Mouse (Mus musculus): ENCODE data around the gene Wdr46.
A peak's percentile ranks its signal among the peaks of the same experiment; 100 is the strongest.
"Not testable (repeated sequence)": the region's sequence is repeated elsewhere in the genome, so short reads cannot be mapped to it uniquely, and the experiment has no call there.

Gene Wdr46

GRCm38 (mm10) chr17:33952015-33952414 is 11.6 kb downstream of the Wdr46 start:
- DNase-seq (ENCODE audit: low read depth, low spot score) = not testable (repeated sequence)

- no peak for DNase-seq (ENCODE audit: low read depth, low spot score)
Observed at GRCm38 (mm10) chr17:33952879-33953278, 12.4 kb downstream of the Wdr46 start.

GRCm38 (mm10) chr17:33953310-33953709 is 12.8 kb downstream of the Wdr46 start:
- no peak for DNase-seq (ENCODE audit: low read depth, low spot score)

GRCm38 (mm10) chr17:33953961-33954565 is 13.6 kb downstream of the Wdr46 start:
- DNase-seq (ENCODE audit: low read depth, low spot score) = no peak

GRCm38 (mm10) chr17:33954646-33955554 is 14.4 kb downstream of the Wdr46 start:
- no peak for DNase-seq (ENCODE audit: low read depth, low spot score)

- DNase-seq (ENCODE audit: low read depth, low spot score) = peak; percentile 98
Observed at GRCm38 (mm10) chr17:33955555-33956214, 15.2 kb downstream of the Wdr46 start, which contains the start of the genes Vps52 and Rps18. TSS of gene Vps52 (plus strand) at chr17:33955812. TSS of gene Rps18 (minus strand) at chr17:33956001.

GRCm38 (mm10) chr17:33956336-33956735 is 15.9 kb downstream of the Wdr46 start:
- DNase-seq (ENCODE audit: low read depth, low spot score) = no peak

GRCm38 (mm10) chr17:33957493-33957892 is 17.0 kb downstream of the Wdr46 start:
- DNase-seq (ENCODE audit: low read depth, low spot score) = no peak

GRCm38 (mm10) chr17:33958451-33958850 is 18.0 kb downstream of the Wdr46 start:
- DNase-seq (ENCODE audit: low read depth, low spot score) = no peak

- no peak for DNase-seq (ENCODE audit: low read depth, low spot score)
Observed at GRCm38 (mm10) chr17:33959135-33959534, 18.7 kb downstream of the Wdr46 start.

- DNase-seq (ENCODE audit: low read depth, low spot score) = no peak
Observed at GRCm38 (mm10) chr17:33959948-33960347, 19.5 kb downstream of the Wdr46 start.

- DNase-seq (ENCODE audit: low read depth, low spot score) = no peak
Observed at GRCm38 (mm10) chr17:33962876-33963275, 22.4 kb downstream of the Wdr46 start.

- no peak for DNase-seq (ENCODE audit: low read depth, low spot score)
Observed at GRCm38 (mm10) chr17:33965082-33965845, 24.8 kb downstream of the Wdr46 start.

- no peak for DNase-seq (ENCODE audit: low read depth, low spot score)
Observed at GRCm38 (mm10) chr17:33965846-33966550, 25.5 kb downstream of the Wdr46 start.

GRCm38 (mm10) chr17:33968489-33968888 is 28.0 kb downstream of the Wdr46 start:
- DNase-seq (ENCODE audit: low read depth, low spot score) = peak; percentile 84

GRCm38 (mm10) chr17:33968927-33969326 is 28.5 kb downstream of the Wdr46 start:
- DNase-seq (ENCODE audit: low read depth, low spot score) = peak; percentile 87

GRCm38 (mm10) chr17:33969394-33969793 is 28.9 kb downstream of the Wdr46 start:
- peak; percentile 75 for DNase-seq (ENCODE audit: low read depth, low spot score)

- DNase-seq (ENCODE audit: low read depth, low spot score) = peak; percentile 53
Observed at GRCm38 (mm10) chr17:33972691-33973090, 32.2 kb downstream of the Wdr46 start.

- no peak for DNase-seq (ENCODE audit: low read depth, low spot score)
Observed at GRCm38 (mm10) chr17:33973572-33973971, 33.1 kb downstream of the Wdr46 start.

GRCm38 (mm10) chr17:33977861-33978557 is 37.5 kb downstream of the Wdr46 start:
- DNase-seq (ENCODE audit: low read depth, low spot score) = no peak
